Mouse (Mus musculus): ENCODE measurements around the gene Scin.

DNA sequence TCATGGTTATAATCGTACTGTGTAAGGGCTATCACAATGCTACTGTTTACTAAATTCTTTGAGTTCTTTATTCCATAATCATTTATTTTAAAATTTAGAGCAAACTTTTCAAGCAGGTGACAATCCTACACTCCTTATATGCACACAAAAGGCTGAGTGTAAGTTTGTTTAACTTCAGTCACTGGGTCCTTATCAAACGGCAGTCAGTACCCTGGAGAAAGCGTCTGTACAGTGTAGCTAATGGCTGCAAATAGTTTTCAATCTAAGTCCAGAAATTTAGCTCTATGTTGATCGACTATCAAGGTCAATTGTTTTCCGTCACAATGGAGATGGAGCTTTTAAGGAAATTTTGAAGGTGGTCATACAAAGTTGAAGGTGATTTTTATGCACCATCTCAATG is 52.0 kb downstream of the Scin start:
- TF ChIP-seq CTCF (IDR thresholded peaks at IDR 0.05; ENCODE audit: borderline replicate concordance, insufficient read depth, low read depth, low read length) (no peak), POLR2A (IDR thresholded peaks at IDR 0.05; ENCODE audit: borderline replicate concordance, insufficient read depth, low read length) (no peak)

Data from cerebellum, adult 2 months (tissue).